Mouse (Mus musculus) cerebellum, adult 2 months (tissue): ENCODE measurements at regions not wholly inside any gene's neighbourhood (a gene's known extent, or its start where the extent isn't known, plus 50 kb on each side); places are given as distances from the start of the nearest gene placed in this dataset.

Experiments
- DNase-seq, 2 experiments: peaks; one replicate each; pipeline ENCODE4 v3.0.0; 2021
- H3K27ac ChIP-seq: fragments of 200-500 bp; 2 replicates; pipeline ENCODE4 v1.5.1; 2012; ENCODE audit warnings: low read length, control low read depth, inconsistent platforms; ENCODE audit not compliant: insufficient read depth
- H3K27me3 ChIP-seq: fragments of 200-500 bp; 2 replicates; pipeline ENCODE4 v1.6.1; 2012; ENCODE audit warnings: inconsistent platforms, mild to moderate bottlenecking, low read length, moderate library complexity; ENCODE audit not compliant: control insufficient read depth, insufficient read depth
- H3K4me1 ChIP-seq: fragments of 200-500 bp; 2 replicates; pipeline ENCODE4 v1.6.1; 2011; ENCODE audit warnings: low read length; ENCODE audit not compliant: control insufficient read depth, insufficient read depth
- H3K4me3 ChIP-seq: fragments of 200-500 bp; replicated peaks from 2 replicates; pipeline ENCODE3; 2011; ENCODE audit warnings: mild to moderate bottlenecking, low read depth, low read length, control low read depth; ENCODE audit not compliant: insufficient read depth
- CTCF ChIP-seq: fragments of 200-500 bp; IDR thresholded peaks from 2 replicates; pipeline ENCODE4 v1.5.1; 2011; ENCODE audit warnings: low read depth, mild to moderate bottlenecking, control low read depth, low read length, moderate library complexity, borderline replicate concordance; ENCODE audit not compliant: insufficient read depth
- POLR2A ChIP-seq: fragments of 200-500 bp; IDR thresholded peaks from 2 replicates; pipeline ENCODE4 v1.6.1; 2011; ENCODE audit warnings: low read length, control low read depth, borderline replicate concordance; ENCODE audit not compliant: insufficient read depth
- WGBS: fragments of 180-500 bp; shearing (Covaris S2); methylation state at CpG from one replicate; pipeline ENCODE4 v1.1.7; 2018; 5-methylcytosine and 5-hydroxymethylcytosine counted together

- H3K27me3 ChIP-seq, result no peaks in the 10 kb centered on the region
- H3K4me3 ChIP-seq, result no peak overlapping the region
- DNase-seq, result no peak
- TF ChIP-seq POLR2A, result no peak
- WGBS, result 83% methylated on average over 13 of the region's 13 CpGs
- no peak overlapping the region for H3K27ac ChIP-seq
- H3K4me1 ChIP-seq, result peaks cover 9% of the 10 kb centered on the region
Observed at GRCm38 (mm10) chr5:97192656-97193055, 81.3 kb upstream of the Paqr3 start.

GRCm38 (mm10) chr5:97190695-97191094 is 79.3 kb upstream of the Paqr3 start:
- Histone ChIP-seq H3K4me3 (no peak overlapping the region), H3K27me3 (no peaks in the 10 kb centered on the region), H3K27ac (no peak overlapping the region), H3K4me1 (peaks cover 9% of the 10 kb centered on the region)
- WGBS, result 83% methylated on average over 3 of the region's 3 CpGs
- TF ChIP-seq CTCF, result no peak
- DNase-seq, result no peak

GRCm38 (mm10) chr5:97184512-97184911 is 73.1 kb upstream of the Paqr3 start:
- Histone ChIP-seq H3K4me3 (no peak overlapping the region), H3K4me1 (peaks cover 4% of the 10 kb centered on the region), H3K27me3 (no peaks in the 10 kb centered on the region), H3K27ac (no peak overlapping the region)
- no peak for DNase-seq
- WGBS, result 37% methylated on average over 9 of the region's 9 CpGs
- TF ChIP-seq CTCF (no peak), POLR2A (no peak)

DNA sequence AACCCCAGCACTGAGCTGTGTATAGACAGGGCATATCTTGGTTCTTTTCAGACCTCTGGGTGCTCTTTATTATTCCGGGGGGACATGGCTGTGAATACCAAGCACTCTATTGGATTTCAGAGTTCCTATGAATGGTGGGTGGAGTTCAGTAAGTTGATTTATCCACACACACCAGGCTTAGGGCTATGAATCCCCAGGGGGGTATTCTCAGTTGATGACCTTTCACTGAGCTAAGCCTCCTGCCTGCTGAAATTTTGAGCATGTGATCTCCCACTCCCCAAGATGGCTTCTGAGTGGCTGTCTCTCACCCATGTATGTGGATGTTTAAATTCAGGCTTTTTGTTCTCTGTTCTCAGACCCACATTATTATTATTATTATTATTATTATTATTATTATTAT is 69.9 kb upstream of the Paqr3 start:
- H3K27ac ChIP-seq, result no peak overlapping the region
- 53% methylated on average over 1 of the region's 1 CpGs for WGBS
- no peak for DNase-seq
- H3K4me1 ChIP-seq, result peaks cover 4% of the 10 kb centered on the region
- no peak for TF ChIP-seq POLR2A
- no peak for TF ChIP-seq CTCF
- no peaks in the 10 kb centered on the region for H3K27me3 ChIP-seq
- no peak overlapping the region for H3K4me3 ChIP-seq

GRCm38 (mm10) chr5:97174446-97174845 is 63.0 kb upstream of the Paqr3 start:
- 94% methylated on average over 8 of the region's 8 CpGs for WGBS
- DNase-seq, result no peak
- H3K27ac ChIP-seq, result no peak overlapping the region
- H3K4me3 ChIP-seq, result no peak overlapping the region
- no peak for TF ChIP-seq CTCF
- no peak for TF ChIP-seq POLR2A
- no peaks in the 10 kb centered on the region for H3K27me3 ChIP-seq
- no peaks in the 10 kb centered on the region for H3K4me1 ChIP-seq

DNA sequence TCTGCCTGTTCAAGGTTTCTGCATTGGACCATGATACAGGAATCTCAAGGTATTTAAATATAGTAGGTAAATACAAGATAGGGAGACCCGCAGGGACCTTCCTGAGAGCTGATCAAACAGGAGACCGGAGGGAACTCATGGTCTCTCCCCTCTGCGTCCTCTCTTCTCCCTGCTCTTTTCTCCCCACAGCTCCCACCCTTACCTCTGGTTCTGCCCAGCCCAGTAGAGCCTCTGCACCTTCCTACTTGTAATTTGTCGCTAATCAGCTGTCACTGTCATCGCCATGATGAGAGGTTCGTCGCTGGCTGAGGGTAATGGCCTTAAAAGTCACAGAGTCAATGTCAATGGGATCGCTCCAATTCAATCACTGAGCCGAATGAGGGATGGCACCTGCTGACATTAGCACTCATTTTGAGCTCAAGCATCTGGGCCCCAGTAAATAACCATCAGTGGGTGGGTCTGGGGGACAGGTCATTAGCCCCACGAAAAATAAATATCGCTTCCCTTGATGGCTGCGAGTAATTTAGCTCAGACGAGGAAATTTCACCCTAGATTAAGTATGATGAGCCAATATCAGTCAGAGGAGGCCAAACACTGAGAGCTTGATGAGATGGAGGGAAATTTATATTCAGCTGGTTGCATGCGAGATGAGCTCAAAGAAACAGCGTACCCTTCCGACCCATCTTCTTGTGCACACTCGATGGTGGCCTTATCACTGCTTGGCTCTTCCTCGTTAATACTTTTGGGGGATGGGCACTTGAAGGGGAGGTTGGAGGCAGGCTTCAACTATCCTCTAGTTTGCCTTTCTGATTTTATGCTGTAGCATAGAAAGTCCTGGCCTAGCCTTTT is 56.2 kb upstream of the Paqr3 start:
- Histone ChIP-seq H3K27ac (no peak overlapping the region), H3K4me1 (0 out of 2 replicates have a peak, but pooled peaks cover 2% of the 10 kb centered on the region), H3K4me3 (no peak overlapping the region), H3K27me3 (no peaks in the 10 kb centered on the region)
- WGBS, result 85% methylated on average over 18 of the region's 18 CpGs
- DNase-seq, result no peak
- TF ChIP-seq POLR2A (no peak), CTCF (no peak)

DNA sequence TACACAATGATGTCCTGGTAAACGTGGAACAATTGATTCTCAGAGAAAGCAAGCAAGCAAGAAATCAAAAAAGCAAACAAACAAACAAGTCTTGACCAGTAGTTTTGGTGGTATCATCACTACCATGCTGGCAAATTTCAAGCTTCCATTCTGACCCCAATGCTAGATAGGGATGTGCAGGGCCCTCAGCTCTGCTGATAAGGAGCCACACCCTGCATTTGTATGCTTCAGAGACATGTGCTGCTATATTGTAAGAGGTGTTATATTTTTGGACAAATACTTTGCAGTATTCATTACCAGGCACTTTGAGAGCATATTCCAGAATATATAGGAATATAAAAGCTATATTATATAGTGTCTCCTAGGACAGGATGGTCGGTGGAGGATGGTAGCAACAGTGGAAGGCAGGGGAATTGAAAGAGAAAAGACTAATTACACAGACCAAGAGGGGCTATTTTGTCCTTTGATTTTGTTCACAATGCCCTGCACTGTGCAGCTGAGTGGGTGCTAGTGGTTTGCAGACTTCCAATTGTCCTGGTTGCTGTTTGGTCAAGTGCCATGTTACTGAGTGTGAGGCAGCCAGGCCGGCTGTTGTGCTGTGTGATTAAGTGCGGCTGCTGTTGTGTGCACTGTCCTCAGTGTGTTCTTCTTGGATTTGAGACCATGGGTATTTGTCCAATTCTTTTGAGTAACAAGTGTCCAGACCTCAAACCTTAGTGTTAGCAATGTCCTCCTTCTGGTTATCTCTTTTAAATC is 54.9 kb upstream of the Paqr3 start:
- H3K4me1 ChIP-seq, result 0 out of 2 replicates have a peak, but pooled peaks cover 2% of the 10 kb centered on the region
- no peak for DNase-seq
- no peaks in the 10 kb centered on the region for H3K27me3 ChIP-seq
- H3K4me3 ChIP-seq, result no peak overlapping the region
- TF ChIP-seq CTCF, result no peak
- TF ChIP-seq POLR2A, result no peak
- no peak overlapping the region for H3K27ac ChIP-seq
- 79% methylated on average over 4 of the region's 4 CpGs for WGBS
